Mouse (Mus musculus): Measurements from ENCODE around the gene Vkorc1l1.
A peak's percentile ranks its signal among the peaks of the same experiment; 100 is the strongest.

DNA sequence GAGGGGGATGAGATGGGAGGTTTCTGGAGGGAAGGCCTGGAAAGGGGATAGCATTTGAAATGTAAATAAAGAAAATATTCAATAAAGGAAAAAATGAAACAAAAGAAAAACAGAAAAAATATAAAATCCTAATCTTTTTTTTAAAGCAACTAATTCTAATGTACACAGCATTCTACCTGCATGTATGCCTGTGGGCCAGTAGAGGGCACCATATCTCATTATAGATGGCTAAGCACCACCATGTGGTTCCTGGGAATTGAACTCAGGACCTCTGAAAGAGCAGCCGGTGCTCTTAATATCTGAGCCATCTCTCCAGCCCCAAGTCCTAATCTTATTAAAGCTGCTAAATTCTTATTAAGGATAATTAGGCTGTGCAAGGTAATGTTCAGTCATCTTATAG, 65.6 kb downstream of the Vkorc1l1 start:
- no peak for TF ChIP-seq GATA1 (IDR thresholded peaks at IDR 0.05; ENCODE audit: low read depth, low read length)
- TF ChIP-seq UBTF (IDR thresholded peaks at IDR 0.05; ENCODE audit: borderline replicate concordance, insufficient read depth, low read depth, low read length) = no peak
- no peak for TF ChIP-seq EP300 (IDR thresholded peaks at IDR 0.05; ENCODE audit: low read depth in 1 of 2, low read length in 2 of 2)
- no peak for TF ChIP-seq MEF2A (IDR thresholded peaks at IDR 0.05; ENCODE audit: extremely low read depth, insufficient replicate concordance, low read depth, low read length, poor library complexity, severe bottlenecking)
- peak; percentile 40 to 65 (median 62) for TF ChIP-seq CTCF (IDR thresholded peaks at IDR 0.05 in 2 of 3, conservative IDR thresholded peaks at IDR 0.05 in 1 of 3; ENCODE audit: control insufficient read depth in 1 of 3, insufficient read depth in 1 of 3, low read depth in 2 of 3, low read length in 3 of 3, poor library complexity in 1 of 3, severe bottlenecking in 1 of 3)
- TF ChIP-seq MYC (IDR thresholded peaks at IDR 0.05; ENCODE audit: low read depth, low read length) = peak; percentile 87
- TF ChIP-seq SIN3A (IDR thresholded peaks at IDR 0.05; ENCODE audit: low read length) = no peak
- TF ChIP-seq TCF12 (IDR thresholded peaks at IDR 0.05; ENCODE audit: low read depth, low read length) = no peak
- no peak for TF ChIP-seq POLR2A (IDR thresholded peaks at IDR 0.05; ENCODE audit: control insufficient read depth in 1 of 2, insufficient read depth in 1 of 2, low read depth in 1 of 2, low read length in 2 of 2, poor library complexity in 1 of 2)
- TF ChIP-seq BHLHE40 (IDR thresholded peaks at IDR 0.05; ENCODE audit: borderline replicate concordance, low read depth, low read length) = no peak
- no peak for TF ChIP-seq USF1 (IDR thresholded peaks at IDR 0.05; ENCODE audit: low read depth, low read length)
- TF ChIP-seq RAD21 (IDR thresholded peaks at IDR 0.05; ENCODE audit: low read depth, low read length) = peak; percentile 32
